Mouse (Mus musculus): ENCODE measurements around the gene B3gnt3. TPM values are rescaled to one million over a fixed set of nuclear protein-coding genes. Genes with fewer than 3 reads are reported as not detected.

The B3gnt3 gene
- polyA plus RNA-seq (2017; shearing (Covaris generic)) = 3.0 TPM

DNA sequence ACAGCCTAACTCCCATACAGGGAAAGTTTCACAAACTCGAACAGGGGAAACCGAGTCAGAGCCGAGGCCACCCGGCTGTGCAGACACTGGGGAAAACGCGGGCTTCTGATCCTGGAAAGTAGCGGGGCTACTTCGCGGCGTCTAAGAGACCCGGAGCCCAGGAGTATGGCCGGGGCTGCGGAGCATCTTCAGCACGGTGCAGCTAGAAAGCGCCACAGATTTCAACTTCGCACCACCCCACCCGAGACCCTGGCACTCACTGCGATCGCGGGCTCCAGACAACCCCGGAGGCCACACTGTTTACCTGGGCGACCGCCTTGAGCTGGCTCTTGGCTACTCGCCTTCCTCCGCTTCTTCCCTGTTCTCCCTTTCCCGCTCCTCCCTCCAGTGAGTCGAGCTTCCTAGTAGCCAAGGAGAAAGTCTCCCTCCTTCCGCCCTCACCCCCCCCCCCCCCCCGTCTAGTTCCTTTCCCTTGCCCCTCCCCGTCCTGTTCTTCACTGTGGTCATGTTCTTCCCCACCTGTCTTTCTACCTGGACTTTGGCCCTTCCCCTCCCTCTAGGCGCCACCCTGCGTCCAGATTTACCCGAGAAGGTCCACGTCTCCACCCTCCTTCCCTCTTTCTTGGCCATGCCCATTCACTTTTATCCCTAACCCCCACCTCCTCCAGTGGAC is at the start of gene B3gnt3:
Gene B3gnt3 (minus strand): TSS at position 376 of the 673 bp plus-strand sequence.

DNA sequence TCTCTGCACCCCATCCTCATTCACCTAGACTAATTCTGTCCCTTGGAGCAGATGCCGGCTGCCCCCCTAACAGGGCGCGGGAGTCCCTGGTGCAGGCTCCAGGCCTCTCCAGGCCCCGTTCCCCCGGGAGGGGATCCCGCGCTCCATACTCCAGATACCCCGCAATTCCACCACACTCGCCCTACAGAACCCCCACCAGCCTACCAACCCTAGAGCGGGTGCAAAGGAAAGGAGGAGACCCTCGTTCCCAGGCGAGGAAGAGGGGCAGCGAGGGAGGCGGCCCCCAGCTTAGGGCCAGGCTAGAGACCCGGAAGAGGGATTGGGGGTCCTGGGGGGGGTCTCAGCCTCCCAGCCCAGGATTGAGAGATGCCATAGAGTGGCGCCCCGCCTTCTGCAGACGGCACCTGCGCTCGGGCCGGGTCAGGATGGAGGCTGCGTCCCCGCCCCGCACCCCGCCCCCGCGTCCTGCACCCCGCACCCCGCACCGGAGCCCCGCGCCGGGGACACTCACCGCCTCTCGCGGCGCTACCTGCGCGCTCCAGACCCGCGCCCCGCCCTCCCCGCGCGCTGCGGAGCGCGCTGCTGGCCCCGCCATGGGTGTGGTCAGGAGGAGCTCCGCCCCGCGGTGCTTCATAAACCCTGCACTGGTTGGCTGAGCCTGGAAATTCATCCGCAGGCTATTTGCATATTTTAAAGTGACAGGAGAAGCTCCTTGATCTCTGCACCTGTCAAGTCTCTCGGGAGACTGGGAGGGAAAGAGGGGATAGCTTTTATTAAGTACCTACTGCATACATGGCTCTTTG is 23.7 kb upstream of the B3gnt3 start, which contains the start of gene Fcho1:
Gene Fcho1 (minus strand): TSS at position 595 of the 803 bp plus-strand sequence.

DNA sequence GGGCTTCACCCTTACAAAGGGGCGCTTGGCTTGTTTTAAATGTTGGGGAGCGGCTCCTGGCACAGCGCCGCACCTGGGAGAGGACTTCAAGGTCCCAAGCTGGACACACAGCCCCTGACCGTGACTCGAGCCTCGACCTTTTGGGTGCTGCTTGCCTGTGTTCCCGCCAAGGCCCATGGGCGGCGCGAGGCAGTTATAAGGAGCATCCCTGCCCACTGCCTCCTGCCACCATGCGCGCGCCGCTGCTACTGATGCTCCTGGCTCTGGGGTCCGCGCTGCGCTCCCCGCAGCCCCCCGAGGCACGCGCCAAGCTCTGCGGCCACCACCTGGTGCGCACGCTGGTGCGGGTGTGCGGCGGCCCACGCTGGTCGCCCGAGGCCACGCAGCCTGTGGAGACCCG is 12.6 kb downstream of the B3gnt3 start, which contains the start of gene Insl3:
Gene Insl3 (plus strand): TSS at position 187 of the 400 bp plus-strand sequence.

GRCm38 (mm10) chr8:71676020-71676741 is 25.4 kb downstream of the B3gnt3 start, which contains the start of gene Jak3:
TSS of gene Jak3 (plus strand) at chr8:71676296.

DNA sequence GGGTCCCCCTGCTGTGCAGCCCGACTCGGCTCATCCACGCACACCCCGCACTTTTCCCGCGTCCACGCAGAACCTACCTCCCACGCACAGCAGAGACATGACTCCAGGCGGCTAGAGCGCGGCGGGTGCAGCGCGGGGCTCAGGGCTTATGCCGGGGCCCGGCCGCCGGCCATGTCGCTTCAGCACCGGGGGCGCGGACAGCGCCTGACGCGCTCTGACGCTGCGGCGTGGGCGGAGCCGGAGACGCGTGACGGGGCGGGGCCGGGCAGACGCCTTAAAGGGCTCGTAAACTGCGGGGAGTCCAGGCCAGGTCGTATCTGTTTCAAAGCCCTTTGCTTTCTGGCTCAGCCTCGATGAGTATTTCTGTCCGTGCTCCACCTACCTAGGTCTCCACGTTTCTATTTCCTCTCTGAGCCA is 30.0 kb downstream of the B3gnt3 start, which contains the start of gene Unc13a:
Gene Unc13a (minus strand): TSS at position 209 of the 417 bp plus-strand sequence.

Other genes starting within 250 kb of the B3gnt3 start
- gene Abhd8, start 238.1 kb downstream of the B3gnt3 start, polyA plus RNA-seq (2017; shearing (Covaris generic)) = 103 TPM
- gene Mrpl34, start 236.8 kb downstream of the B3gnt3 start, polyA plus RNA-seq (2017; shearing (Covaris generic)) = 23.3 TPM
- gene Dda1, start 232.6 kb downstream of the B3gnt3 start, polyA plus RNA-seq (2017; shearing (Covaris generic)) = 138 TPM
- gene Ano8, start 215.8 kb downstream of the B3gnt3 start, polyA plus RNA-seq (2017; shearing (Covaris generic)) = 15.7 TPM
- 4.0 TPM for gene Gtpbp3, start 213.7 kb downstream of the B3gnt3 start, polyA plus RNA-seq (2017; shearing (Covaris generic))
- not detected for gene Plvap, start 190.0 kb downstream of the B3gnt3 start, polyA plus RNA-seq (2017; shearing (Covaris generic))
- gene Ccdc194, start 176.1 kb downstream of the B3gnt3 start, polyA plus RNA-seq (2017; shearing (Covaris generic)) = not detected
- 73.2 TPM for gene Bst2, start 164.3 kb downstream of the B3gnt3 start, polyA plus RNA-seq (2017; shearing (Covaris generic))
- gene Mvb12a, start 158.9 kb downstream of the B3gnt3 start, polyA plus RNA-seq (2017; shearing (Covaris generic)) = 58.6 TPM
- gene Tmem221, start 142.9 kb downstream of the B3gnt3 start, polyA plus RNA-seq (2017; shearing (Covaris generic)) = 5.7 TPM
- 0.50 TPM for gene Nxnl1, start 135.2 kb downstream of the B3gnt3 start, polyA plus RNA-seq (2017; shearing (Covaris generic))
- gene Slc27a1, start 132.9 kb downstream of the B3gnt3 start, polyA plus RNA-seq (2017; shearing (Covaris generic)) = 18.4 TPM
- 79.8 TPM for gene Pgls, start 109.6 kb downstream of the B3gnt3 start, polyA plus RNA-seq (2017; shearing (Covaris generic))
- 4.3 TPM for gene Fam129c, start 104.1 kb downstream of the B3gnt3 start, polyA plus RNA-seq (2017; shearing (Covaris generic))
- 30.8 TPM for gene Colgalt1, start 90.8 kb downstream of the B3gnt3 start, polyA plus RNA-seq (2017; shearing (Covaris generic))
- gene Unc13a, start 30.0 kb downstream of the B3gnt3 start, polyA plus RNA-seq (2017; shearing (Covaris generic)) = 0.15 TPM
- 80.1 TPM for gene Jak3, start 25.5 kb downstream of the B3gnt3 start, polyA plus RNA-seq (2017; shearing (Covaris generic))
- gene Insl3, start 12.6 kb downstream of the B3gnt3 start, polyA plus RNA-seq (2017; shearing (Covaris generic)) = 22.9 TPM
- gene Fcho1, start 23.9 kb upstream of the B3gnt3 start, polyA plus RNA-seq (2017; shearing (Covaris generic)) = 154 TPM
- gene Zfp709, start 180.2 kb upstream of the B3gnt3 start, polyA plus RNA-seq (2017; shearing (Covaris generic)) = 3.6 TPM
- 2.0 TPM for gene Zfp882, start 206.8 kb upstream of the B3gnt3 start, polyA plus RNA-seq (2017; shearing (Covaris generic))
- gene Zfp617, start 206.8 kb upstream of the B3gnt3 start, polyA plus RNA-seq (2017; shearing (Covaris generic)) = 7.9 TPM
- gene Zfp961, start 249.2 kb upstream of the B3gnt3 start, polyA plus RNA-seq (2017; shearing (Covaris generic)) = 7.0 TPM